Mouse (Mus musculus) urinary bladder, adult 18-20 months (tissue): ENCODE measurements around the gene Slc35e3.
"Not testable (repeated sequence)": the region's sequence is repeated elsewhere in the genome, so short reads cannot be mapped to it uniquely, and the experiment has no call there.

ENCODE experiments used
- DNase-seq, 2 experiments: peaks; one replicate each; pipeline ENCODE4 v3.0.0; 2022; ENCODE audit warnings: low spot score in 2 of 2, mixed read lengths in 2 of 2

Slc35e3 gene

DNA sequence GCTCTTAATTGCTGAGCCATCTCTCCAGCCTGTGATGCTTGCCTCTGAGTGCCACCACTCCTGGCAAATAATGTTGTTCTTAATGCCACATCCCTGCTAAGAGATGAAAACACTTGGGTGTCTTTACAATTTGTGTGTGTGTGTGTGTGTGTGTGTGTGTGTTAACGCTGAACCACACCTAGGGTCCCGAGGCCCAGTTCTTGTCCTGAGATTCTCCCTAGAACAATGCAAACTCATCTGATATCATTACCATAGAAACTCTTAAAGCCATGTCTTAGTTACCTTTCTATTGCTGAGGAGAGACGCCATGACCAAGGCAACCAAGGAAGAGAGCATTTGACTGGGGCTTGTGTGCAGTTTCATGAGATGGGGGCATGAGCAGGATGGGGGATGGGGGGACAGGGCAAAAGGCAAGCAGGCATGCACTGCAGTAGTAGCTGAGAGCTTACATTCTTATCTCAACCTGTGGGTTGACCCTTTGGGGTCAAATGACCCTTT is 32.1 kb downstream of the Slc35e3 start:
- no peak for DNase-seq

DNA sequence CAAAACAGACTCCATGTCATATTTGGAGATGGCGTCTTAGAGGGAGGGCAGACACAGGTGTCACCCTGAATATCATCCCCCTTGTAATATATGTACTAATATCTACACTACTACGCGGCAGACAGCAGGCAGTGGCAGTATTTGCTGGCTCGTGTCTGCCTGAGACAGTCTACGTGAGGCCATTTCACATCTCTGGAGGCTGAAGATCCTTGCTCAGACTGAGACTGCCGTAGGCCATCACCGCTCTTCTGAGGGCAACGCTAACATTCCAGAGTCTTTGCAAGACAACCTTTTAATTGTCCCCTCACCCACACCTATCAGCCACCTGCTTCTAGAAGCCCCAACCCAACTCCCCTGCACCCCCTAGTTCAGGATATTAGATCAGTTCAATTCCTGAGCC is 32.7 kb downstream of the Slc35e3 start:
- no peak for DNase-seq

DNA sequence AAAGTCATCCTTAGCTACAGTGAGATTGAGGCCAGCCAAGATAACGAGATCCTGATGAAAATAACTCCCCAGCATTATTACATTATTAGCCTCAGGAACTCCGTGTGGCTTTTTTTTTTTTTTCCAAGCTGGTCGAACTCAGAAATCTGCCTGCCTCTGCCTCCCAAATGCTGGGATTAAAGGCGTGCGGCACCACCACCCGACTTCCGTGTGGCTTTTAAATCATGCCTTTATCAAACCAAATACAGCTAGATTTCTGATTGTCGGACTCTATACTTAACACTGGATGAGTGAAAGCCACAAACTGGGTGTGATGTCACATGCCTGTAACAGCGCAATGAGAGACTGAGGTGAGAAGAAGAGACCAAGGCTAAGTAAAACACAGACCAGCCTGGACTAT is 33.3 kb downstream of the Slc35e3 start:
- DNase-seq: no peak

DNA sequence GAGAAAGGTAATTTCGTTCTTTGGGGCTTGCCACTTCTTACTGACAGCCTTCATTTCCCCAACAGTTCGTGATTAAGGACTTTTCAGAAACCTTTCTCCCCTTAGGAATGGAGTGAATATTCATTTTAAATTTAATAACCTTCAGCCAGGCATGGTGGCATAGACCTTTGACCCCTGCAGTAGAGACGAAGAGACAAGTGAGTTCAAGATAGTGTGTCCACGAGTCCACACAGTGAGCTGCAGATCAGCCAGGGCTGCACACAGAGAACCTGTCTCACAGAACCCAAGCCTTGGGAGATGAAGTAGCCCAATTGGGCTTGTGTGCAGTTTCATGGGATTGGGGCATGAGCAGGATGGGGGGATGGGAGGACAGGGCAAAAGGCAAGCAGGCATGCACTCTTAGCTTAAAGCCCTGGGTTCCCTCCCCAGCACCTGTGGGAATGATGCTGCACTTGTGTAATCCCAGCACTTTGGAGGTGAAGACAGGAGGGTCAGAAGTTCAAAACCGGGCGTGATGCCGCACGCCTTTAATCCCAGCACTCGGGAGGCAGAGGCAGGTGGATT is 33.9 kb downstream of the Slc35e3 start:
- DNase-seq: no peak

DNA sequence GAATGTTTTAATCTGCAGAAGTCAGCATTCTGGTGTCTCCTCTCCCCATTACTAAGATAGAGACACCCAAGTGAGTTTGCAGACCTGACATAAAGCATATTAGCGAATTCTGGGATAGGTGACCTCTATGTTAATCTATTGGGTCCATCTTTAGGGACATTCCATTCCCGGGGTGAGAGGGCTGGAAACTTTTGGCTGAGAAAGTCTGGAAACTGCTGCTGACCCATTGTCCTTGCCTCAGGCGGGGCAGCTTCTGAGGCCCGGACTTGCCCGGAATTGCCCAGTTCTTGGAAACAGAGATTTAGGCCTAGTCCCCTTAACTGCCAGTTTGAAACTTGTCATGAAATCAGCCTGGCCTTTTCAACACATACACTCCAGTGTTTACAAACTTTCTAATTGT is 34.8 kb downstream of the Slc35e3 start:
- peak in 1 of 2 experiments; percentile 25 for DNase-seq

DNA sequence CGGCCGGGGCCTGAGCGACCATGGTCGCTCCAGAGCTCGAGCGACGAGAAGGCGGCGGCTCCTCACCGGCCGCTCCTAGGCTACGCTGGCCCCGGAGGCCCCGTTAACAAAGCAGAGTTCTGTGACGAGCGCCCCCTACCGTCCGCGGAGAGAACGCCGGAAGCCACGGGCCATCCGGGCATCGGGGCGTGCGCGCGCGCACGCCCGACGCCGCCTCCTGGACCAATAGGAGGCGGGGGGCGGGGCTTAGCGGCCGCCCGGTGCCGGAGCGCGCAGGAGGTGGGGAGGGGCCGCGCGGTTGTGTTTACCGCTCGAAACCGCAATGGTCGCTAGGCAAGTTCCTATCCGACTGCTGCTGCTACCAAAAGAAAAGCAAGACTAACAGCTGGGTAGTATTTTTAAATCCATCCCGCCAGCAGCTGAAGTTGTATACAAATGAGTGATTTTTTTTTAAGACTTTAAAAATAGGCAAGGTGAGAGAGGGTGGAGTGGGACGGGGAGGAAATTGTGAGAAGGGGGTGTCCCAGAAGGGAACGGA is 35.5 kb downstream of the Slc35e3 start, which contains the start of gene Mdm2:
Mdm2 (minus strand) TSS at position 155 of the 538 bp plus-strand sequence.
- DNase-seq: peak; percentile 89 to 95

DNA sequence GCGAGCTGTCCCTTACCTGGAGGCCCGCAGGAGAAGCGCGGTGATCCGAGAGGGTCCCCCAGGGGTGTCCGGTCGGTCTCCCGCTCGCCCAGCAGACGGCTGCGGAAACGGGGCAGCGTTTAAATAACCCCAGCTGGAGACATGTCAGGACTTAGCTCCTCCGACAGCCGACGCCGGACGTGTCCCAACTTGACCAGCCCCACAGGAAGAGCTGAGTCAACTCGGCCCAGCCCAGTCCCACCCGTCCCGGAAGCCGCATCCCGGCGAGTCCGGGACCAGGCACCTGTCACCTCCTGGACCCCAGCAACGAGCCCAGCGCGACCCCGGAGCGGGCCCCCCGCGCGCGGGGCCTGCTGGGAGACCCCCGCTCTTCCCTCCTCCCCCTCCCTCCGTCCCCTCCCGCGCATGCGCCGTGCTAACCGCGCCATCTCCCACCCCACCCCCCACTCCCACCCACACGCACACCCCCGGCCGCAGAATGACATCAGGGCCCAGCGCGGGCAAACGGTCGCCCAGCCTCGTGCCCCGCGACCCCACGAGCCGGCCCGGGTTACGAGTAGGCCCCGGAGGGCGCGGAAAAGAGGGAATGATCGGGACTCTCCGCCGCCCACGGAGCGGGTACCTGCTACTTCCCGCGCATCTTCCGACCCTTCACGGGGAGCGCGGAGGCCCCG is 36.1 kb downstream of the Slc35e3 start:
- DNase-seq: peak; percentile 81 to 89

DNA sequence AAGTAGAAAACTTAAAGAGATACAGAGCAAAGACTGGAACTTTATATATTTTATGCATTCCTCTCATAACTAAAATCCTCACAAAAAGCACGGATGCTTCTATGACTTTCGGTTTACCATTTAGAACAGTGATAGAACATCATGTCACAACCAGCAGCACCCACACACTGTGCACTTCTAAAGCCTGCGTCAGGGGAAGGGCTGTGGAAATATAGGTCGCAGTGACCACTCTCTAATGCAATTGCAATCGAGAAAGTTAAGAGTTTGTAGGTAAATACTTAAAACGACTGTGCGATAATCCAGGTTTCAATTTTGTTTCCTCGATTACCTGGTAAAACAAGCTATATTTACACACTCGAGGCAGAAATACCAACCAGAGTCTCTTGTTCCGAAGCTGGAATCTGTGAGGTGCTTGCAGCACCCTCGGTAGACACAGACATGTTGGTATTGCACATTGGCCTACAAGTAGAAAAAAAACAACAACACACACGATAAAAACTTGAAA is 36.8 kb downstream of the Slc35e3 start:
- DNase-seq: no peak

DNA sequence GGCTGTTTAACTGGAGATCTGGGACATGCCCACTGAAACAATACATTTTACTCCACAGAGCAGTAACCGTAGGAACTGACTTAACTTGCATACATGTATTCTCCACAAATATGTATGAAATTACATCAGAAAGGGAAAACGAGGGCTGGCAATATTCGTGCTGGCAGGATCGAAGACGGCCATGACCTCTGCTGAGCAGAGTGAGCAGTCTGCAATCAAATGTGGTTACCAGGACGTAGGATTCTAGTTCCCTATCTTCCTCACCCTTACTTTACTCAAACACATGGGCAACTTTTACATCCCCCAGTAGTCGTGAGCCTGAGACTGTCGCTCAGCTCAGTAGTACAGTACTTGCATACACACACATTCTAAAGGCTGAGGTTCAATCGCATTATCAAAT is 37.3 kb downstream of the Slc35e3 start:
- DNase-seq: no peak

DNA sequence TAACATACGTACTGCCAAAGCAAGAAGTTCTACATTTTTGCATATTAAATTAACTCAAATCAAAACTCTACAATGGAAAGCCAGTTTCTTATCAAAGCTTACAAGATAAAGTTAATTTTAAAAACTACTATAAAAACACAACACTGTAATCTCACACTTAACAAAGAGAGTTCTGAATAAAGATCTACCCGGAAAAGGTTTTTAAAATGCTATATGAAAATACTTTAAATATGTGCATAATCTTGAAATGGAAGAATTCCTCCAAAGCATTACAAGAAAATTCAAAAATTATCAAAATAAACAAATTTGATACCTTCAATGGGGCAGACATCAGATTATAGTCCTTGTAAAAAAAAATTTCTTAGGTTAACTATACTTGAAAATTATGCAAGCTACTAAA is 37.8 kb downstream of the Slc35e3 start:
- DNase-seq: no peak

DNA sequence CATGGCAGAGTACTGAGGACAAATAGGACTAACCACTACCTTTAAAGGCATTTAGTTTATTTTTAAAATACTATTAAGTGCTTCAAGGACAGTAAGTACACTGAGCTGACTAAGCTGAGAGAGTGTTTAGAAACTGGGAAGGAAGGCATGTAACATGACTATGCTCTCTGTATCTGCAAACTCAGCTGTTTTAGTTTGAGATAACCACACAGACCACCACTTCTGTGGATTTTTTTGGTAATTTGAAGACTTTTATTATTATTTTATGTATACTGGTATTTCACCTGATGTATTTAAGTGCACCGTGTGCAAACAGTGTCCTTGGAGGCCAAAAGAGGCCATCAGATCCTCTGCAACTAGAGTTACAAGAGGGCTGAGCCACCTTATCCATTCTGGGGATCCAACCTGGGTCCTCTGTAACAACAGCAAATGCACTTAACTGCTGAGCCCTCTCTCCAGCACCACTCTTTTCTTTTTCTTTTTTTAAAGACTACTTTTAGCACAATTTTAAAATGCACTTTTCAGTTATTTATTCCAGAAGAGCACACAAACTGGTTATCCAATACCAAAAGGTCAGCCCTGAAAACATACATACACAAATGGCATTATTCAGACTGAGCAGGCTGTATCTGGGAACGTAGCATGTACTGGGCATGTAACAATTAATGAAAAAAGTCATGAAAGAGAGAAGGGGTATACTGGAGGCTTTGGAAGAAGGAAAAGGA is 38.9 kb downstream of the Slc35e3 start:
- DNase-seq: no peak

DNA sequence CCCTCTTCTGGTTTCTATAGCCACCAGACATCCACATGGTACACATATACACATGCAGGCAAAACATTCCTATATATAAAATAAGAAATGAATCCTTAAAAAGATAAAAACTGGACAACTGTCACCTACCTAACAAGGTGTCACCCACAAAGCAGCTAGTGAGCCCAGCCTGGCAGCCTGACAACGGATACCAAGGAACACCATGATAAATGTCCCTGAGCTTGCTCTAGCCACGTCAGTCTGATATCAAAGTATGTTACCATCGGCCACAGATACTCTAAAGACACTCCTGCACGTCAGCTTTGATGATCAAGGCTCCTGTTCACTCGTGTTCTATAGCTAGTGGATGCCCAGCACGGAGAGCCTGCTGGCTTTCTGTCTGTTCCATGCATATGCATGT is 39.7 kb downstream of the Slc35e3 start:
- DNase-seq: no peak

DNA sequence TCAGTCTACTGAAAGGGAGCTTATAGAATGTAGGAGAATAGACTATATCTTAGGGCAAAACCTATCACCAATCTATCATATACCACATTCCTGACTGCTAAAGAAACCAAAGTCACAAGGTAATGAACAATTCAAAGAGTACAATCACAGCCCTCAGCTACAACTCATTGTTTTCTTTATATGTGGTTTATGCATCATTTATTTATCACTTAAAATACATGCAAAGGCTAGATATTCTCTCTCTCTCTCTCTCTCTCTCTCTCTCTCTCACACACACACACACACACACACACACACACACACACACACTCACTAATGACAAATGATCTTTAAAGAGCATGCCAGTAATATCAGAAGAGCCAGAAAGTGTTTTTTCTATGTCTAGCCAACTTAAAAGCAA is 40.4 kb downstream of the Slc35e3 start:
- DNase-seq: no peak

DNA sequence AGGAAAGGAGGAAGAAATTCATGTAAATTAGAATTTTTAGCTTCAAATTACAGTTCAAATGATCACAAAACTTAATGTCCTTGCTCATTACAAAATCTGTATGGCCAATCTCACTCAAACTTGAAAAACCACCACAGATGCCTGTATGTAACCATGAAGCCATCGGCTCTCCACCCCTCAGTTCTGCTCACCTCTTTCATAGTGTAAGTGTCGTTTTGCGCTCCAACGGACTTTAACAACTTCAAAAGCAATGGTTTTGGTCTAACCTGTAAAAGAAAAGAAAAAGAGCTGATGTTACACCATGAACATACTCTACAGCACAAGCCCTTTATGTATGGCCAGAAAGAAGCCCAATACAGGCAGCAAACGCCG is 41.2 kb downstream of the Slc35e3 start:
- no peak for DNase-seq

DNA sequence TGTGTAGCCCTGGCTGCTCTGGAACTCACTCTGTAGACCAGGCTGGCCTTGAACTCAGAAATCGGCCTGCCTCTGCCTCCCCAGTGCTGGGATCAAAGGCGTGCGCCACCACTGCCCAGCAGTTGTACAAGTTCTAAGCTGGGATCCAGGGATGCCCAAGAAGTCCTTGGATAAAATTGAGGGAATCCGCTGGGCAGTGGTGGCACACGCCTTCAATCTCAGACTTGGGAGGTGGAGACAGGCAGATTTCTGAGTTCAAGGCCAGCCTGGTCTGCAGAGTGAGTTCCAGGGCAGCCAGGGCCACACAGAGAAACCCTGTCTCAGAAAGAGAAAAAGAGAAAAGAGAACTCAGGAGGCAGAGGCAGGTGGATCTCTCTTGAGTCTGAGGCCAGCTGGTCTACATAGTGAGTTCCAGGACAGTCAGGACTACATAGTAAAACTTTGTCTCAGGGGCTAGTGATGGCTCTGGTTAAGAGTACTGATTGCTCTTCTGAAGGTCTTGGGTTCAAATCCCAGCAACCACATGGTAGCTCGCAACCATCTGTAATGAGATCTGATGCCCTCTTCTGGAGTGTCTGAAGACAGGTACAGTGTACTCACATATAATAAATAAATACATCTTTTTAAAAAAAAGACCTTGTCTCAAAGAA is 41.7 kb downstream of the Slc35e3 start:
- not testable (repeated sequence) for DNase-seq

DNA sequence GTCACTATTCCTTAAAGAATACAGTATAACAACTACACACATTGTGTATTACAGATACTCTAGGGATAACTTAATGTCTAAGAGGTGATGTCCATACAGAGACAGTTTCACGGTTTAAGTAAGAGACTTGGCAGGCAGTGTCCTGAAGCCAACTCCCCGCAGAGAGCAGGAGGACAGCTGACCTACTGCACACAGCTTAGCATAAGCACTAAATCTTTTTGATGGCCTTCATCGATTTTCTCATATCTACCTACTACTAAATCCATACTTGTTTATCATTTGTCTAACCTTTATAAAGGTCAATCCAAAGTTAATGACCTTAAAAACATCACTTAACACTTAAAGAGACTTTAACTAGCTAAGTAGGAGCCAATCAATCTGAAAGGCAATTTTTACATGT is 42.7 kb downstream of the Slc35e3 start:
- no peak for DNase-seq

DNA sequence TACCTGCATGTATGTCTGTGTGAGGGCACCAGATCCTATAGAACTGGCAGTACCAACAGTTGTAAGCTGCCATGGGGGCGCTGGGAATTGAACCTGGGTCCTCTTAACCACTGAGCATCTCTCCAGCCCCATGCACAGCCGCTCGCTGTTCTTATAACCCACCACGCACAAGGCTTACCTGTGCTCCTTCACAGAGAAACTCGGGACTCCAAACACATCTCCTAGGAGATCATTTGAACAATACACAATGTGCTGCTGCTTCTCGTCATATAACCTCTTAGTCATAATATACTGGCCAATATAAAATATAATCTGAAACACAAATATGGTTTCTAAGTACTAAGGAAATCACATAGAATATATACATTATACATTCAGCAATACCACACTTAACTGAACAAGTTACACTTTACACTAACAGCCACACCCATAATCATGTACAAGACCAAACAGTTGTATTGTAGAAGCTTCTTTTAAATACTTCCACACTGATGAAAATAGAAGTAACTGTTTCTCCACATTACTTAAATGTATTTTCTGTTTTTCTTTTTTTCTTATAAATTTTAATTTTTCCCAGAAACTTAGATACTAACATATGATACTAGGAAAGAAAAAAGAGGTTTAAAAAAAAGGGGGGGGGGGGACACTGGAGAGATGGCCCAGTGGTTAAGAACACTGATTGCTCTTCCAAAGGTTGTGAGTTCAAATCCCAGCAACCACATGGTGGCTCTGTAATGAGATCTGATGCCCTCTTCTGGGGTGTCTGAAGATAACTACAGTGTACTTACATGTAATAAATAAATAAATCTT is 43.9 kb downstream of the Slc35e3 start:
- DNase-seq: no peak

DNA sequence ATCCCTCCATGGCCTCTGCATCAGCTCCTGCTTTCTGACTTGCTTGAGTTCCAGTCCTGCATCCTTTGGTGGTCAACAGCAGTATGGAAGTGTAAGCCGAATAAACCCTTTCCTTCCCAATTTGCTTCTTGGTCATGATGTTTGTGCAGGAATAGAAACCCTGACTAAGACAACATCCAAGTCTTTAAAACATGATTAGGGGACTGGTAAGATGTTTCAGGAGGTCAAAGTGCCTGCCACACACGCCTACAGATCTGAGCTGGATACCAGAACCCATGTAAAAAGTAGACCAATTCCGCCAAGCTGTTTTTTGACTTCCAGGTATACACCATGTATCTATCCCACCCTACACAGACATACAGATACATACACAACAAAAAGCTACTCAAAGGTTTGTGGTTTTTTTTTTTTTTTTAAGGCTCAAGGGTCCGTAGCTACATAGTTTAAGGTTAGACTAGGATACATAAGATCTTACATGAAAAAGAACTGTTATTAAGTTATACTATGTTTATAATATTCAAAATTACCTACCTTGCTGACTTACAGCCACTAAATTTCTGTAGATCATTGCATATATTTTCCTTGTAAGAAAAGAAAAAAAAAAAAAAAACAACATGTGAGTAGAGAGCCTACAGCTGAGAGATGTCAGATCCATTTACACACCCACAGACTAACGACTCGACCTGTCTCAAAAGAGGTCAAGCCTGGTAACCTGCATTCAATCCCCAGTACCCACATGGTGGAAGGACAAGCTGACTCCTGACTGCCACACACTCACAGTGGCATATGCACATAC is 44.9 kb downstream of the Slc35e3 start:
- DNase-seq: no peak

DNA sequence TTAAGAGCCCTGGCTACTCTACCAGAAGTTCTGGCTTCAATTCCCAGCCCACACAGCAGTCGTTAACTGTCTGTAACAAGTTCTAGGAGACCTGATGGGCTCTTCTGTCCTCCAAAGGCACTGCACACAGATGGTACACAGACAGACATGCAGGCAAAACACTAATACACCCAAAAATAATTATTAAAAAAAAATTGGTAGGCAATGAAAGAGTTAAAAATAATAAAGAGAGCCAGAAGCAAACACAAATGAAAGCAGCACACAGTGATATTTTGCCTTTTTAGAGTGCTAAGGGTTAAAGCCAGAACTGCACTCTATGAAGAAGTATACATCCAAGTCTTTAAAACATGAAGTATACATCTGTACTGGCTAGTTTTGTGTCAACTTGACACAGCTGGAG is 45.7 kb downstream of the Slc35e3 start:
- DNase-seq: no peak

DNA sequence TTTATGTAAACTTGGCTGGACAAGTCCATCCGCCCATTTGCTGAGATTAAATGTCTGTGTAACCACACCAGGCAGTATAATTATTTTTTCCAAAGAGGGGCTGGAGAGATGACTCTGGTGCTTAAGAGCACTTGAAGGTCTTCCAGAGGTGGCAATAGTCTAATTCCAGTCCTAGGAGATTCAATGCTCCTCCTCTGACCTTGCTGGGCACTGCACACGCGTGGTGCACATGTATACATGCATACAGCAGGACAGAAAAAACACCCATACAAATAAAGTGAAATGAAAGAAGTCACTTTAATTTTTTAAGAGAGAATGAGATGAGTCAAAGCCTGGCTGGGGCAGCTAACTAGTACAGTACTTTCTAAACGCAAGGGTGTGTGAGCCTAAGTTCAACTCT is 46.3 kb downstream of the Slc35e3 start:
- DNase-seq: no peak
